Mouse (Mus musculus) spleen, adult 2 months (tissue): ENCODE data around the gene Tgfb2. TPM values are rescaled to one million over a fixed set of nuclear protein-coding genes. Genes with fewer than 3 reads are reported as not detected.

Source experiments
- DNase-seq, 2 experiments: peaks; one replicate each; pipeline versions ENCODE4 v3.0.0 to v3.0.0-alpha.2; 2012 to 2021; ENCODE audit warnings: low spot score in 2 of 2, low read depth in 1 of 2
- H3K27ac ChIP-seq: fragments of 200-500 bp; 2 replicates; pipeline ENCODE4 v1.5.1; 2012; ENCODE audit warnings: low read length, inconsistent platforms; ENCODE audit not compliant: insufficient read depth
- H3K27me3 ChIP-seq: fragments of 200-500 bp; 2 replicates; pipeline ENCODE4 v1.6.1; 2012; ENCODE audit warnings: mild to moderate bottlenecking, moderate library complexity, low read length, inconsistent platforms; ENCODE audit not compliant: control insufficient read depth, insufficient read depth
- H3K36me3 ChIP-seq: fragments of 200-500 bp; 2 replicates; pipeline ENCODE4 v1.6.1; 2012; ENCODE audit warnings: mild to moderate bottlenecking, low read length, inconsistent platforms; ENCODE audit not compliant: control insufficient read depth, insufficient read depth
- H3K4me1 ChIP-seq: fragments of 200-500 bp; 2 replicates; pipeline ENCODE4 v1.6.1; 2011; ENCODE audit warnings: inconsistent platforms; ENCODE audit not compliant: control insufficient read depth, insufficient read depth, insufficient read length
- H3K4me3 ChIP-seq: fragments of 200-500 bp; 2 replicates; pipeline ENCODE4 v1.5.1; 2011; ENCODE audit warnings: mild to moderate bottlenecking, inconsistent platforms; ENCODE audit not compliant: insufficient read depth, insufficient read length; ENCODE audit errors: extremely low read depth
- CTCF ChIP-seq: fragments of 200-500 bp; IDR thresholded peaks from 2 replicates; pipeline ENCODE4 v1.5.1; 2011; ENCODE audit warnings: mild to moderate bottlenecking, inconsistent platforms; ENCODE audit not compliant: insufficient read depth, insufficient read length, insufficient replicate concordance; ENCODE audit errors: extremely low read depth
- POLR2A ChIP-seq: fragments of 200-500 bp; IDR thresholded peaks from 2 replicates; pipeline ENCODE4 v1.6.1; 2011; ENCODE audit warnings: low read depth, low read length, inconsistent platforms
- WGBS: fragments of 180-500 bp; shearing (Covaris S2); methylation state at CpG from one replicate; pipeline ENCODE4 v1.1.7; 2018; 5-methylcytosine and 5-hydroxymethylcytosine counted together
- polyA plus RNA-seq: library from polyadenylated mRNA; depleted of rRNA; stranded (reverse); fragments of >200 nt; gene quantifications from 2 replicates; pipeline ENCODE4 v1.2.3, GENCODE M21; 2012

The Tgfb2 gene
- polyA plus RNA-seq, 1 experiment: 0.40 TPM

- DNase-seq: no peak
- 84% methylated on average over 1 of the region's 1 CpGs for WGBS
- H3K36me3 ChIP-seq: no peaks in the 10 kb centered on the region
- H3K27ac ChIP-seq: no peak overlapping the region
- TF ChIP-seq CTCF (no peak), POLR2A (no peak)
- H3K4me1 ChIP-seq: no peaks in the 10 kb centered on the region
- no peaks in the 10 kb centered on the region for H3K27me3 ChIP-seq
- no peak overlapping the region for H3K4me3 ChIP-seq
These were observed 49.6 kb downstream of the Tgfb2 start for GRCm38 (mm10) chr1:186656201-186656600.

GRCm38 (mm10) chr1:186655096-186655495 lies 50.7 kb downstream of the Tgfb2 start:
- DNase-seq: no peak
- Histone ChIP-seq H3K4me3 (no peak overlapping the region), H3K36me3 (no peaks in the 10 kb centered on the region), H3K27ac (no peak overlapping the region), H3K4me1 (no peaks in the 10 kb centered on the region), H3K27me3 (no peaks in the 10 kb centered on the region)
- no peak for TF ChIP-seq POLR2A
- TF ChIP-seq CTCF: no peak
- WGBS: 81% methylated on average over 4 of the region's 4 CpGs

GRCm38 (mm10) chr1:186652208-186652607 lies 53.6 kb downstream of the Tgfb2 start:
- Histone ChIP-seq H3K36me3 (no peaks in the 10 kb centered on the region), H3K27ac (no peak overlapping the region), H3K4me3 (no peak overlapping the region), H3K4me1 (no peaks in the 10 kb centered on the region), H3K27me3 (no peaks in the 10 kb centered on the region)
- 61% methylated on average over 8 of the region's 8 CpGs for WGBS
- TF ChIP-seq POLR2A: no peak
- no peak for DNase-seq

GRCm38 (mm10) chr1:186650011-186650410 lies 55.8 kb downstream of the Tgfb2 start:
- no peak overlapping the region for H3K27ac ChIP-seq
- H3K27me3 ChIP-seq: no peaks in the 10 kb centered on the region
- TF ChIP-seq CTCF: no peak
- no peak for TF ChIP-seq POLR2A
- no peak for DNase-seq
- WGBS: 85% methylated on average over 4 of the region's 4 CpGs
- H3K36me3 ChIP-seq: no peaks in the 10 kb centered on the region
- H3K4me1 ChIP-seq: no peaks in the 10 kb centered on the region
- no peak overlapping the region for H3K4me3 ChIP-seq

GRCm38 (mm10) chr1:186637304-186638213 lies 68.2 kb downstream of the Tgfb2 start:
- TF ChIP-seq CTCF (no peak), POLR2A (no peak)
- WGBS: 81% methylated on average over 12 of the region's 12 CpGs

GRCm38 (mm10) chr1:186635045-186635444 lies 70.7 kb downstream of the Tgfb2 start:
- DNase-seq: no peak

More at GRCm38 (mm10) chr1:186637304-186638213, 68.2 kb downstream of the Tgfb2 start:
- Histone ChIP-seq H3K4me1 (no peaks in the 10 kb centered on the region), H3K27me3 (no peaks in the 10 kb centered on the region), H3K4me3 (no peak overlapping the region), H3K36me3 (no peaks in the 10 kb centered on the region), H3K27ac (no peak overlapping the region)
- DNase-seq: no peak

GRCm38 (mm10) chr1:186631457-186631856 lies 74.3 kb downstream of the Tgfb2 start:
- 89% methylated on average over 6 of the region's 6 CpGs for WGBS
- Histone ChIP-seq H3K27me3 (no peaks in the 10 kb centered on the region), H3K36me3 (no peaks in the 10 kb centered on the region), H3K4me1 (no peaks in the 10 kb centered on the region), H3K4me3 (no peak overlapping the region), H3K27ac (no peak overlapping the region)
- TF ChIP-seq POLR2A: no peak
- TF ChIP-seq CTCF: no peak
- DNase-seq: no peak

More at GRCm38 (mm10) chr1:186635045-186635444, 70.7 kb downstream of the Tgfb2 start:
- Histone ChIP-seq H3K36me3 (no peaks in the 10 kb centered on the region), H3K27ac (no peak overlapping the region), H3K27me3 (no peaks in the 10 kb centered on the region), H3K4me1 (no peaks in the 10 kb centered on the region), H3K4me3 (no peak overlapping the region)
- WGBS: 81% methylated on average over 7 of the region's 7 CpGs
- TF ChIP-seq CTCF: no peak
- TF ChIP-seq POLR2A: no peak
